Mouse (Mus musculus) heart, postnatal 0 days (tissue): ENCODE measurements around the gene Msl1. TPM values are rescaled to one million over a fixed set of nuclear protein-coding genes. Genes with fewer than 3 reads are reported as not detected.

ENCODE experiments used
- ATAC-seq: fragments of 200-750 bp; cut with Nextera tagmentation; 2 replicates; pipeline ENCODE4 v1.8.0; 2017; ENCODE audit warnings: low read depth, moderate number of reproducible peaks, moderate library complexity; ENCODE audit not compliant: insufficient read depth
- DNase-seq: peaks from one replicate; pipeline ENCODE4 v3.0.0-alpha.2; 2016; ENCODE audit warnings: low spot score
- H3K27ac ChIP-seq: fragments of 300-500 bp; sonication (generic); 2 replicates; pipeline ENCODE4 v1.5.1; 2014; ENCODE audit warnings: low read depth, mild to moderate bottlenecking
- H3K27me3 ChIP-seq: fragments of 300-500 bp; sonication (generic); 2 replicates; pipeline ENCODE4 v1.6.1; 2014; ENCODE audit warnings: low read length, mixed read lengths; ENCODE audit not compliant: control insufficient read depth, insufficient read depth
- H3K36me3 ChIP-seq: fragments of 300-500 bp; sonication (generic); replicated peaks from 2 replicates; pipeline ENCODE4 v1.6.1; 2014; ENCODE audit warnings: low read length, mixed read lengths; ENCODE audit not compliant: control insufficient read depth, insufficient read depth
- H3K4me1 ChIP-seq: fragments of 300-500 bp; sonication (generic); 2 replicates; pipeline ENCODE4 v1.6.1; 2014; ENCODE audit warnings: antibody characterized with exemption; ENCODE audit not compliant: control insufficient read depth, insufficient read depth
- H3K4me2 ChIP-seq: fragments of 300-500 bp; sonication (generic); 2 replicates; pipeline ENCODE4 v1.6.1; 2014; ENCODE audit warnings: low read depth, mild to moderate bottlenecking, low read length, moderate library complexity
- H3K4me3 ChIP-seq: fragments of 300-500 bp; sonication (generic); 2 replicates; pipeline ENCODE4 v1.5.1; 2014; ENCODE audit warnings: low read depth, low read length
- H3K9ac ChIP-seq: fragments of 300-500 bp; sonication (generic); replicated peaks from 2 replicates; pipeline ENCODE4 v1.6.1; 2014; ENCODE audit warnings: low read depth, low read length, mixed read lengths
- H3K9me3 ChIP-seq: fragments of 300-500 bp; sonication (generic); replicated peaks from 2 replicates; pipeline ENCODE4 v1.6.1; 2016; ENCODE audit warnings: low read length; ENCODE audit not compliant: control insufficient read depth
- CTCF ChIP-seq: IDR thresholded peaks from 2 replicates; pipeline ENCODE4 v1.5.1; 2016; ENCODE audit warnings: antibody characterized with exemption, control low read depth, low read depth
- EP300 ChIP-seq: IDR thresholded peaks from 2 replicates; pipeline ENCODE4 v1.6.1; 2016; ENCODE audit warnings: antibody characterized with exemption, low read depth
- WGBS: fragments of 180-500 bp; shearing (Covaris S2); extraction: QIAGEN DNeasy Blood & Tissue Kit; methylation state at CpG from one replicate; pipeline ENCODE4 v1.1.7; 2014; 5-methylcytosine and 5-hydroxymethylcytosine counted together
- polyA plus RNA-seq: library from polyadenylated mRNA; unstranded; fragments of >200 nt; fragmentation: Nextera tagmentation; extraction: Ambion mirVana; gene quantifications from 2 replicates; pipeline ENCODE4 v1.2.1, GENCODE M21; 2015
- total RNA-seq: library from RNA; depleted of rRNA; stranded (reverse); fragments of >200 nt; gene quantifications from 2 replicates; pipeline ENCODE4 v1.2.3, GENCODE M21; 2014; ENCODE audit warnings: low replicate concordance

Gene Msl1
- total and polyA plus RNA-seq, 2 experiments from 2014 or later = 12.6 to 54.6 TPM

GRCm38 (mm10) chr11:98835725-98836124 is 40.4 kb downstream of the Msl1 start:
- no peak for DNase-seq
- Histone ChIP-seq H3K36me3 (peaks cover 28% of the 10 kb centered on the region), H3K4me2 (no peak overlapping the region), H3K4me3 (no peak overlapping the region), H3K9me3 (no peaks in the 10 kb centered on the region), H3K27ac (no peak overlapping the region), H3K4me1 (peaks cover 11% of the 10 kb centered on the region; the same call in 1 of the 2 replicates), H3K9ac (no peak overlapping the region), H3K27me3 (peaks cover 8% of the 10 kb centered on the region; the same call in 1 of the 2 replicates)
- ATAC-seq = no peak
- TF ChIP-seq EP300 = no peak
- no peak for TF ChIP-seq CTCF
- 46% methylated on average over 3 of the region's 3 CpGs for WGBS

GRCm38 (mm10) chr11:98836128-98836527 is 40.8 kb downstream of the Msl1 start:
- peaks cover 24% of the 10 kb centered on the region for H3K36me3 ChIP-seq
- H3K27me3 ChIP-seq = peaks cover 8% of the 10 kb centered on the region; the same call in 1 of the 2 replicates
- no peak for TF ChIP-seq CTCF
- no peak for TF ChIP-seq EP300
- WGBS = 31% methylated on average over 7 of the region's 7 CpGs
- H3K4me2 ChIP-seq = peak overlapping the region; percentile 99
- peak overlapping the region; percentile 72 for H3K4me3 ChIP-seq
- H3K27ac ChIP-seq = no peak overlapping the region
- no peak overlapping the region for H3K9ac ChIP-seq
- DNase-seq (no peak), ATAC-seq (no peak)
- peaks cover 11% of the 10 kb centered on the region; the same call in 1 of the 2 replicates for H3K4me1 ChIP-seq
- no peaks in the 10 kb centered on the region for H3K9me3 ChIP-seq

- under 1% methylated on average over 28 of the region's 48 CpGs for WGBS
- Histone ChIP-seq H3K36me3 (peaks cover 18% of the 10 kb centered on the region), H3K4me3 (peak within 1 kb of the TSS; percentile 72), H3K9ac (peak within 1 kb of the TSS; percentile 62), H3K27me3 (peaks cover 8% of the 10 kb centered on the region; the same call in 1 of the 2 replicates), H3K4me1 (peaks cover 11% of the 10 kb centered on the region; the same call in 1 of the 2 replicates), H3K4me2 (peak within 1 kb of the TSS; percentile 99), H3K9me3 (no peaks in the 10 kb centered on the region), H3K27ac (no peak within 1 kb of the TSS)
- TF ChIP-seq EP300 = no peak
- no peak for TF ChIP-seq CTCF
- ATAC-seq (peak; percentile 92), DNase-seq (peak; percentile 62)
These were observed 41.4 kb downstream of the Msl1 start, which contains the start of gene Rapgefl1 for GRCm38 (mm10) chr11:98836651-98837141. Rapgefl1 (plus strand) TSS chr11:98836785.

GRCm38 (mm10) chr11:98837231-98837704 is 42.0 kb downstream of the Msl1 start:
- DNase-seq = no peak
- no peak overlapping the region for H3K27ac ChIP-seq
- ATAC-seq = peak; percentile 10

GRCm38 (mm10) chr11:98837917-98838316 is 42.6 kb downstream of the Msl1 start:
- DNase-seq (no peak), ATAC-seq (no peak)
- Histone ChIP-seq H3K9me3 (no peaks in the 10 kb centered on the region), H3K27me3 (peaks cover 8% of the 10 kb centered on the region; the same call in 1 of the 2 replicates), H3K4me3 (no peak overlapping the region), H3K36me3 (peaks cover 6% of the 10 kb centered on the region), H3K9ac (no peak overlapping the region), H3K4me2 (no peak overlapping the region), H3K4me1 (peaks cover 11% of the 10 kb centered on the region; the same call in 1 of the 2 replicates), H3K27ac (no peak overlapping the region)
- WGBS = 66% methylated on average over 11 of the region's 11 CpGs
- TF ChIP-seq EP300 (no peak), CTCF (no peak)

More at GRCm38 (mm10) chr11:98837231-98837704, 42.0 kb downstream of the Msl1 start:
- peaks cover 12% of the 10 kb centered on the region for H3K36me3 ChIP-seq
- peak overlapping the region; percentile 72 for H3K4me3 ChIP-seq
- H3K9ac ChIP-seq = peak overlapping the region; percentile 62
- peaks cover 8% of the 10 kb centered on the region; the same call in 1 of the 2 replicates for H3K27me3 ChIP-seq
- 4% methylated on average over 27 of the region's 29 CpGs for WGBS
- H3K9me3 ChIP-seq = no peaks in the 10 kb centered on the region
- H3K4me2 ChIP-seq = peak overlapping the region; percentile 99
- peaks cover 11% of the 10 kb centered on the region; the same call in 1 of the 2 replicates for H3K4me1 ChIP-seq
- TF ChIP-seq CTCF (no peak), EP300 (no peak)
